Mouse (Mus musculus): ENCODE measurements around the gene Ska2. TPM values are rescaled to one million over a fixed set of nuclear protein-coding genes. Genes with fewer than 3 reads are reported as not detected.
A peak's percentile ranks its signal among the peaks of the same experiment; 100 is the strongest.

Ska2 gene
- polyA plus RNA-seq, 1 experiment from 2014 or later = 20.6 TPM

- peak; percentile 34; the same call in 1 of the 2 replicates for ATAC-seq (ENCODE audit: low read depth)
- peak overlapping the region; percentile 83 for H3K9ac ChIP-seq (ENCODE audit: low read depth, low read length)
Observed at GRCm38 (mm10) chr11:87087142-87087541, 21.9 kb upstream of the Ska2 start.

DNA sequence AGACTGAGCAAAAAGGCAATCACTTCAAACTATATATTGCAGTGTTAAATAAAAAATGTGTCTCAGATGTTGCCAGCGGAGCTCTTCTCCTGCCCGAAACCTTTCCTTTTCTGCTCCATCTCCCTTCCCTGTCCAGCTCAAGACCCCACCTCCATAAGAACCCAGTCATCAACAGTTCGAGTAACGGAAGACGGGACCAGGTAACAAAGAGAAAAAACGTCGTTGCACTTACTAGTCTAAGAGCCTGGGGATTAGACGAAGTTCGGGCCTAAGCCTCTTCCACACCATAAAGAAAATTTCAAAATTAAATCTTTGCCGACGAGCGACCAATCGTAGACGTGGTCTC, 652 bp upstream of the Ska2 start, which contains the start of gene Prr11:
TSS of gene Prr11 (minus strand) at position 300 of the 346 bp plus-strand sequence.
- Histone ChIP-seq H3K9ac (ENCODE audit: low read depth, low read length) (peak within 1 kb of the TSS; percentile 88), H3K9me3 (replicated peaks; ENCODE audit: control insufficient read depth, low read length) (no peaks in the 10 kb centered on the region), H3K36me3 (ENCODE audit: control insufficient read depth, insufficient read depth) (peaks cover 36% of the 10 kb centered on the region), H3K4me2 (ENCODE audit: low read depth, low read length) (peak within 1 kb of the TSS; percentile 69), H3K27ac (ENCODE audit: low read length) (peak within 1 kb of the TSS; percentile 90), H3K4me1 (ENCODE audit: control insufficient read depth, low read depth, low read length) (peaks cover 11% of the 10 kb centered on the region), H3K27me3 (ENCODE audit: control insufficient read depth, insufficient read depth, low read depth, low read length) (no peaks in the 10 kb centered on the region), H3K4me3 (ENCODE audit: low read depth, low read length) (peak within 1 kb of the TSS; percentile 85)
- WGBS (ENCODE audit: insufficient replicate concordance) = 0% methylated on average over 14 of the region's 14 CpGs
- no peak for ATAC-seq (ENCODE audit: low read depth)

More at GRCm38 (mm10) chr11:87087142-87087541, 21.9 kb upstream of the Ska2 start:
- peak overlapping the region; percentile 89 for H3K4me3 ChIP-seq (ENCODE audit: low read depth, low read length)
- 19% methylated on average over 2 of the region's 2 CpGs for WGBS (ENCODE audit: insufficient replicate concordance)
- H3K36me3 ChIP-seq (ENCODE audit: control insufficient read depth, insufficient read depth) = peaks cover 25% of the 10 kb centered on the region
- no peaks in the 10 kb centered on the region for H3K27me3 ChIP-seq (ENCODE audit: control insufficient read depth, insufficient read depth, low read depth, low read length)
- H3K9me3 ChIP-seq (replicated peaks; ENCODE audit: control insufficient read depth, low read length) = no peaks in the 10 kb centered on the region
- H3K4me1 ChIP-seq (ENCODE audit: control insufficient read depth, low read depth, low read length) = peaks cover 24% of the 10 kb centered on the region
- H3K4me2 ChIP-seq (ENCODE audit: low read depth, low read length) = peak overlapping the region; percentile 78
- H3K27ac ChIP-seq (ENCODE audit: low read length) = no peak overlapping the region; the same call in 1 of the 2 replicates

- Histone ChIP-seq H3K27me3 (ENCODE audit: control insufficient read depth, insufficient read depth, low read depth, low read length) (no peaks in the 10 kb centered on the region), H3K36me3 (ENCODE audit: control insufficient read depth, insufficient read depth) (peaks cover 28% of the 10 kb centered on the region), H3K4me3 (ENCODE audit: low read depth, low read length) (peak overlapping the region; percentile 85), H3K27ac (ENCODE audit: low read length) (peak overlapping the region; percentile 90), H3K4me2 (ENCODE audit: low read depth, low read length) (peak overlapping the region; percentile 69), H3K9ac (ENCODE audit: low read depth, low read length) (peak overlapping the region; percentile 88), H3K4me1 (ENCODE audit: control insufficient read depth, low read depth, low read length) (peaks cover 11% of the 10 kb centered on the region), H3K9me3 (replicated peaks; ENCODE audit: control insufficient read depth, low read length) (no peaks in the 10 kb centered on the region)
- no peak for ATAC-seq (ENCODE audit: low read depth)
- 0% methylated on average over 42 of the region's 42 CpGs for WGBS (ENCODE audit: insufficient replicate concordance)
Observed at GRCm38 (mm10) chr11:87109519-87110171, 611 bp downstream of the Ska2 start.

GRCm38 (mm10) chr11:87110172-87110909, 1.3 kb downstream of the Ska2 start:
- Histone ChIP-seq H3K27ac (ENCODE audit: low read length) (peak overlapping the region; percentile 90), H3K27me3 (ENCODE audit: control insufficient read depth, insufficient read depth, low read depth, low read length) (no peaks in the 10 kb centered on the region), H3K9me3 (replicated peaks; ENCODE audit: control insufficient read depth, low read length) (no peaks in the 10 kb centered on the region), H3K4me3 (ENCODE audit: low read depth, low read length) (peak overlapping the region; percentile 85), H3K36me3 (ENCODE audit: control insufficient read depth, insufficient read depth) (peaks cover 28% of the 10 kb centered on the region), H3K9ac (ENCODE audit: low read depth, low read length) (peak overlapping the region; percentile 88), H3K4me1 (ENCODE audit: control insufficient read depth, low read depth, low read length) (peaks cover 11% of the 10 kb centered on the region), H3K4me2 (ENCODE audit: low read depth, low read length) (peak overlapping the region; percentile 69)
- no peak for ATAC-seq (ENCODE audit: low read depth)
- 5% methylated on average over 9 of the region's 9 CpGs for WGBS (ENCODE audit: insufficient replicate concordance)

DNA sequence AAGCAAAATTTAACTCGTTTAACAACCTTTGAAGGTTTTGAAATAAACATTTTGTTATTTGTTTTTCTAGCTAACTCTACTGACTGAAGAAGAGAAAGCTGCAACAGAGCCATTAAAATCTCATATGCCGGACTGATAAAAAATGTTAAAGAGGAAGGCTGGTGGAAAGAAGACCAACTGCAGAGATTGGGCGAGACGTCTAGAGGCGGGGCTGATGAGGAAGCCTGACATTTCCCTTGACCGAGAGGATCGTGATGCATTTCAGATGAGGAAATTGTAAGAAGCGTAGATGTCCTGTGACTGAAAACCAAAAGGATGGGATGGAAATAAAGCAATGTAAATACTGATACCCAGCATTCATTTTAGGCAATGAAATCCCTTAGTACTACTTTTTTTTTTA, 12.8 kb downstream of the Ska2 start:
- no peaks in the 10 kb centered on the region for H3K27me3 ChIP-seq (ENCODE audit: control insufficient read depth, insufficient read depth, low read depth, low read length)
- peaks cover 58% of the 10 kb centered on the region for H3K36me3 ChIP-seq (ENCODE audit: control insufficient read depth, insufficient read depth)
- H3K27ac ChIP-seq (ENCODE audit: low read length) = no peak overlapping the region
- H3K4me2 ChIP-seq (ENCODE audit: low read depth, low read length) = no peak overlapping the region
- WGBS (ENCODE audit: insufficient replicate concordance) = 72% methylated on average over 8 of the region's 8 CpGs
- ATAC-seq (ENCODE audit: low read depth) = no peak
- H3K9me3 ChIP-seq (replicated peaks; ENCODE audit: control insufficient read depth, low read length) = no peaks in the 10 kb centered on the region
- H3K4me1 ChIP-seq (ENCODE audit: control insufficient read depth, low read depth, low read length) = peaks cover 6% of the 10 kb centered on the region
- no peak overlapping the region for H3K4me3 ChIP-seq (ENCODE audit: low read depth, low read length)
- H3K9ac ChIP-seq (ENCODE audit: low read depth, low read length) = no peak overlapping the region

DNA sequence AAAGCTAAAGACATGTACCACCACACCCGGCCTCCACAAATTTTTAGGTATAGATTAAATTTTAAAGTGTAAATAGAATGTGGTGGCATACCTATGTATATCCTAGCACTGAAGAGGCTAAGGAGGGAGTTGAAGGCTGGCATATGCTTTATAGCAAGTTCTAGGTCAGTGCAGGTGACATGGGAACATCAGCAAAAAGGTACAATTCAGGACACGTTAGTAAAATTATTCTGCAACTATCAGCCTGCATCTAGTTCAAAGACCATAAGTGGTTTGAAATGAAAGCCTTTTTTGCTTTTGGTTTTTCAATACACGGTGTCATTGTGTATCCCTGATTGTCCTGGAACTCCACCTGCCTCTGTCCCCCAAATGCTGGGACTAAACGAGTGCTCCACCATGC, 16.5 kb downstream of the Ska2 start:
- H3K27ac ChIP-seq (ENCODE audit: low read length) = no peak overlapping the region
- 56% methylated on average over 4 of the region's 4 CpGs for WGBS (ENCODE audit: insufficient replicate concordance)
- peaks cover 32% of the 10 kb centered on the region for H3K36me3 ChIP-seq (ENCODE audit: control insufficient read depth, insufficient read depth)
- H3K4me2 ChIP-seq (ENCODE audit: low read depth, low read length) = peak overlapping the region; percentile 70; the same call in 1 of the 2 replicates
- no peaks in the 10 kb centered on the region for H3K27me3 ChIP-seq (ENCODE audit: control insufficient read depth, insufficient read depth, low read depth, low read length)
- peaks cover 12% of the 10 kb centered on the region for H3K4me1 ChIP-seq (ENCODE audit: control insufficient read depth, low read depth, low read length)
- H3K9me3 ChIP-seq (replicated peaks; ENCODE audit: control insufficient read depth, low read length) = no peaks in the 10 kb centered on the region
- H3K4me3 ChIP-seq (ENCODE audit: low read depth, low read length) = no peak overlapping the region
- no peak for ATAC-seq (ENCODE audit: low read depth)
- H3K9ac ChIP-seq (ENCODE audit: low read depth, low read length) = no peak overlapping the region

GRCm38 (mm10) chr11:87126281-87126823, 17.3 kb downstream of the Ska2 start:
- peaks cover 28% of the 10 kb centered on the region for H3K36me3 ChIP-seq (ENCODE audit: control insufficient read depth, insufficient read depth)
- 2% methylated on average over 12 of the region's 12 CpGs for WGBS (ENCODE audit: insufficient replicate concordance)
- peak overlapping the region; percentile 85 for H3K4me3 ChIP-seq (ENCODE audit: low read depth, low read length)
- no peak for ATAC-seq (ENCODE audit: low read depth)
- H3K27me3 ChIP-seq (ENCODE audit: control insufficient read depth, insufficient read depth, low read depth, low read length) = no peaks in the 10 kb centered on the region
- H3K9ac ChIP-seq (ENCODE audit: low read depth, low read length) = peak overlapping the region; percentile 35
- H3K4me2 ChIP-seq (ENCODE audit: low read depth, low read length) = peak overlapping the region; percentile 70
- H3K27ac ChIP-seq (ENCODE audit: low read length) = peak overlapping the region; percentile 49; the same call in 1 of the 2 replicates
- no peaks in the 10 kb centered on the region for H3K9me3 ChIP-seq (replicated peaks; ENCODE audit: control insufficient read depth, low read length)
- H3K4me1 ChIP-seq (ENCODE audit: control insufficient read depth, low read depth, low read length) = peaks cover 12% of the 10 kb centered on the region

DNA sequence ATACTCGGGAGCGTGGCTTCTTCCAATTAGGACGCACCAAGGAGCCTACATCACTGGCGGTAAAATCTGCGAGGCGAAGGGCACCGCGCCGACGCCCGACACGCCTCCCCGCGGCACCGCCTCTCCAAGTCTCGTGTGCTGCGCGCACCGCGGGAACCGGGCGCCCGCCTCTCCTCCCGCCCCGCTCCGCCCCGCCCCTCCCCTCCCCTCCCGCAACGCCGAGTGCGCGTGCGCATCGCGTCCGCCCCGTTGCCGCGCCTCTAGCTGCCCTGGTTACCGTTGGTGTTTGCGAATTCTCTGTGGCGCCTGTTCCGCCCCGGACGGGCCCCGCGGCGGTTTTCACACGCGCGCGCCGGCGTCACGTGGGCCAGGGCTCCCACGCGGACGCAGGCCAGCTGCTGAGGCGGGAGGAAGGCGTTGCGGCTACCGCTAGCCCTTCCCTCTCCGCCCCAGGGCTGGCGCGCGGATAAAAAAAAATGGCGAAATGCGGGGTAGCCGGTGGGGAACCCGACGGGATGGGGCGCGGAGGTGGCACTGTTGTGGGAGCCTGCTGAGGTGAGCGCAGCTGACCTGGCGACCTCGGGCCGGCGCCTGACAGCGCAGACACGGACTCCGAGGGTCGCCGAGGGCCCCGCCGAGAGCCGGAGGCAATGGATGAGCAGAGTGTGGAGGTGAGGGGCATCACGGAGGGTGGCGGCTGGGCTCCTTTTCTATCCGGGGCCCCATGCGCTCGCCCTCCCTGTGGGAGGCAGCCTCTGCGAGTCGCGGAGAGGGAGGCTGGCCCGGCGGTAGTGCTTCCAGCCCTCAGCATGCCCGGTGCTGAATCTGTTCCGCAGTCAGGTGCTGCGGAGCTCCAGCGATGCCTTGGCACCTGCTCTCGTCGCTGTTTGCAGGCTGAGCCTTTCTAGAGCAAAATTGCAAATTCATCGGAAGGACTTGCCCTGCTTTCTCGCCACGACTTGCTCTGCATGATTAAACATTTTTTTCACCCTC, 18.1 kb downstream of the Ska2 start, which contains the start of gene Trim37:
TSS of gene Trim37 (plus strand) at position 254 of the 993 bp plus-strand sequence.
- H3K9me3 ChIP-seq (replicated peaks; ENCODE audit: control insufficient read depth, low read length) = no peaks in the 10 kb centered on the region
- H3K36me3 ChIP-seq (ENCODE audit: control insufficient read depth, insufficient read depth) = peaks cover 24% of the 10 kb centered on the region
- peak within 1 kb of the TSS; percentile 90 for H3K27ac ChIP-seq (ENCODE audit: low read length)
- H3K4me1 ChIP-seq (ENCODE audit: control insufficient read depth, low read depth, low read length) = peaks cover 12% of the 10 kb centered on the region
- no peaks in the 10 kb centered on the region for H3K27me3 ChIP-seq (ENCODE audit: control insufficient read depth, insufficient read depth, low read depth, low read length)
- peak within 1 kb of the TSS; percentile 88 for H3K9ac ChIP-seq (ENCODE audit: low read depth, low read length)
- peak within 1 kb of the TSS; percentile 89 for H3K4me2 ChIP-seq (ENCODE audit: low read depth, low read length)
- H3K4me3 ChIP-seq (ENCODE audit: low read depth, low read length) = peak within 1 kb of the TSS; percentile 85
- ATAC-seq (ENCODE audit: low read depth) = peak; percentile 94
- WGBS (ENCODE audit: insufficient replicate concordance) = under 1% methylated on average over 93 of the region's 105 CpGs

Measured in liver, embryonic 16.5 days (tissue).